Mouse (Mus musculus) MEL (cell line): ENCODE data around the gene Micall1.

Experiments
- BHLHE40 ChIP-seq: IDR thresholded peaks from 2 replicates; pipeline ENCODE4 v1.6.1; 2012; ENCODE audit warnings: low read depth, mild to moderate bottlenecking, inconsistent platforms, low read length, improper control_type of control experiment, borderline replicate concordance
- CTCF ChIP-seq, 3 experiments: IDR thresholded peaks in 2 of 3; conservative IDR thresholded peaks in 1 of 3; 2 replicates each; pipeline ENCODE4 v1.5.1; 2011 to 2012; ENCODE audit warnings: low read length in 3 of 3, low read depth in 2 of 3, mild to moderate bottlenecking in 2 of 3, improper control_type of control experiment in 1 of 3, inconsistent platforms in 1 of 3, mixed read lengths in 1 of 3, moderate library complexity in 1 of 3; ENCODE audit not compliant: control insufficient read depth in 1 of 3, insufficient read depth in 1 of 3, poor library complexity in 1 of 3, severe bottlenecking in 1 of 3
- EP300 ChIP-seq, 2 experiments: IDR thresholded peaks; 2 replicates each; pipeline ENCODE4 v1.6.1; 2011; ENCODE audit warnings: improper control_type of control experiment in 2 of 2, low read length in 2 of 2, low read depth in 1 of 2, mild to moderate bottlenecking in 1 of 2
- GATA1 ChIP-seq: IDR thresholded peaks from 2 replicates; pipeline ENCODE4 v1.6.1; 2011; ENCODE audit warnings: low read depth, low read length, improper control_type of control experiment
- HCFC1 ChIP-seq: IDR thresholded peaks from 2 replicates; pipeline ENCODE4 v1.6.1; 2012; ENCODE audit warnings: low read depth, mild to moderate bottlenecking, inconsistent platforms, low read length, improper control_type of control experiment, moderate library complexity
- MEF2A ChIP-seq: IDR thresholded peaks from 2 replicates; pipeline ENCODE4 v1.6.1; 2014; ENCODE audit warnings: low read depth, mild to moderate bottlenecking, inconsistent platforms, low read length, improper control_type of control experiment; ENCODE audit not compliant: poor library complexity, insufficient replicate concordance, severe bottlenecking; ENCODE audit errors: extremely low read depth
- MYC ChIP-seq: IDR thresholded peaks from 2 replicates; pipeline ENCODE4 v1.6.1; 2011; ENCODE audit warnings: low read depth, mild to moderate bottlenecking, low read length, improper control_type of control experiment, moderate library complexity
- POLR2A ChIP-seq, 2 experiments: IDR thresholded peaks; 2 replicates each; pipeline ENCODE4 v1.6.1; 2011 to 2012; ENCODE audit warnings: low read length in 2 of 2, mild to moderate bottlenecking in 2 of 2, control low read depth in 1 of 2, improper control_type of control experiment in 1 of 2, low read depth in 1 of 2, moderate library complexity in 1 of 2; ENCODE audit not compliant: control insufficient read depth in 1 of 2, insufficient read depth in 1 of 2, poor library complexity in 1 of 2
- SIN3A ChIP-seq: IDR thresholded peaks from 2 replicates; pipeline ENCODE4 v1.6.1; 2012; ENCODE audit warnings: low read length, improper control_type of control experiment, inconsistent platforms
- UBTF ChIP-seq: IDR thresholded peaks from 2 replicates; pipeline ENCODE4 v1.6.1; 2012; ENCODE audit warnings: low read depth, mild to moderate bottlenecking, inconsistent platforms, low read length, improper control_type of control experiment, moderate library complexity, borderline replicate concordance; ENCODE audit not compliant: insufficient read depth
- USF1 ChIP-seq: IDR thresholded peaks from 2 replicates; pipeline ENCODE4 v1.6.1; 2014; ENCODE audit warnings: low read depth, mild to moderate bottlenecking, inconsistent platforms, low read length, improper control_type of control experiment, moderate library complexity

DNA sequence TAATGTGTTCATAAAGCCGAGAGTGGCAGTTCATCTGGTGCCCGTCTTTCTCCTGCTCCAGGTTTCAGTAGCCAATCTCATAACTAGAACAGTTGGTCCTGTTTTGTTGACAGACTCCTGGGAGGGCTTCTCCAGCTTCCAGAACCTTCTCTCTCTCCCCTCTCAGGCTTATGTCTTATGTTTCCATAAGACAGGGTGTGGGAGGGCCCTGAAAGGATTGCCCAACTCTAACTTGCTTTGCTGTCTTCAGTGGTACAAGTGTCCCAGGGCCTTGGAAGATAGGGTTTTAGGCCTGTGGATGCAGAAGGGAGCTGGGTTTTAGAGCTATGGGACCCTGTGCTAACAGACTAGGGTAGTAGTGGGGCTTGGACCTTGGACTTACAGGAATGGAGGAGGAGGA is 1.8 kb downstream of the Micall1 start:
- TF ChIP-seq CTCF (IDR thresholded peaks at IDR 0.05 in 2 of 3, conservative IDR thresholded peaks at IDR 0.05 in 1 of 3; ENCODE audit: control insufficient read depth in 1 of 3, insufficient read depth in 1 of 3, low read depth in 2 of 3, low read length in 3 of 3, poor library complexity in 1 of 3, severe bottlenecking in 1 of 3) = no peak
- no peak for TF ChIP-seq GATA1
- no peak for TF ChIP-seq BHLHE40
- no peak for TF ChIP-seq POLR2A (IDR thresholded peaks at IDR 0.05; ENCODE audit: control insufficient read depth in 1 of 2, insufficient read depth in 1 of 2, low read depth in 1 of 2, low read length in 2 of 2, poor library complexity in 1 of 2)
- TF ChIP-seq SIN3A = no peak
- TF ChIP-seq USF1 = no peak
- TF ChIP-seq MEF2A = no peak
- no peak for TF ChIP-seq EP300 (IDR thresholded peaks at IDR 0.05; ENCODE audit: low read depth in 1 of 2, low read length in 2 of 2)
- TF ChIP-seq UBTF = no peak
- no peak for TF ChIP-seq MYC
- TF ChIP-seq HCFC1 = no peak
